Mouse (Mus musculus) frontal cortex, postnatal 14 days (tissue): Measurements from ENCODE around the gene Stx7.
"Not testable (repeated sequence)": the region's sequence is repeated elsewhere in the genome, so short reads cannot be mapped to it uniquely, and the experiment has no call there.

Source experiments
- DNase-seq, 2 experiments: peaks; one replicate each; pipeline ENCODE4 v3.0.0; 2022; ENCODE audit warnings: low spot score in 2 of 2

Gene Stx7

DNA sequence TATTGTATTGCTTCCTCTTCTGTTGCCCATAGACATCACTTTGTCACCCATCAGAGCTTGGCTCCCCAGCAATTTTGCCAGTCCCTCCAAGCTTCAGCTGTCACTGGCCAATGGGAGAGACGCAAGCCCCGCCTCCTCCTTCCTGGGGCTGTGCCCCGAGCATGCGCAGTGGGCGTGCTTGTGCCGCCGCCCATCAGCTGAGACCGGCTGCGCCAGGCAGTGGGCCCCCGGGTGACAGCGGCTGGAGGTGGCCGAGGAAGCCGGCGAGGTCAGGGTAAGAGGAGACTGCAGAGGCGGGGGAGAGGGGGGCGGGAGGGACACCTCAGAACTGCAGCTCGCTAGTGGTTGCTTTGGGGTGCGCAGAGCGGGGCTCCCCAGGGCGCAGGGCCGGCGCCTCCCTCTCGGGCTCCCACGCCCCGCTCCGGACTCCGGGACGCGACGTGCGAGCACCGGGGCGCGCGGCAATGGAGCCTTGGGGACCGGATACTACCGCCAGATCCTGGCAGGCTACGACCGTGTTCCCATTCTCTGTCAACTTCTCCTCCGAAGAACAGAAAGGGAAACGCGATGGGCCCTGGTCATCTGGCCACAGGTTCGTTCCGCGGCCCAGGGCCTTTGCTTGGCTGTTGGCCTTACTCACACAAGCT lies at the start of gene Stx7:
Gene Stx7, plus strand, starts transcription at position 168 of the 647 bp plus-strand sequence.
- DNase-seq: peak; percentile 80 to 84

DNA sequence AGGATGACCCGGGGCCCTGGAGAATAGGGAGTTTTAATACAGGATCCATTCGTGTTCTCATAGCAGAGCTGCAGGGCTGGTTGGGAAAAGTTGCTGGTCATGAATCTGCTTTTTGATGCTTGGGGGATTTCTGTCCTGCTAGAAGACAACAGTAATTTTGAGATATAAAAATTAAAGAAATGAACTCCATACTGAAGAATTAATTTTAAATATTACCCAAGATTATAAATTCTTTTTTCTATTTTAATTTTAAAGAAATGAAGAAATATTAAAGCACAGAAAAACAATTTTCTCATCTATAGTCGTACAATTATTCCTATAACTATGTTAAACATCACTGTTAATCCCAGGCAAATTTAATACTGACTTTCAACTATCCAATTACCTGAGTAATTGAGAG lies 47.3 kb upstream of the Stx7 start, which contains the start of gene Taar8c:
Gene Taar8c, minus strand, starts transcription at position 101 of the 400 bp plus-strand sequence.
- not testable (repeated sequence) for DNase-seq

DNA sequence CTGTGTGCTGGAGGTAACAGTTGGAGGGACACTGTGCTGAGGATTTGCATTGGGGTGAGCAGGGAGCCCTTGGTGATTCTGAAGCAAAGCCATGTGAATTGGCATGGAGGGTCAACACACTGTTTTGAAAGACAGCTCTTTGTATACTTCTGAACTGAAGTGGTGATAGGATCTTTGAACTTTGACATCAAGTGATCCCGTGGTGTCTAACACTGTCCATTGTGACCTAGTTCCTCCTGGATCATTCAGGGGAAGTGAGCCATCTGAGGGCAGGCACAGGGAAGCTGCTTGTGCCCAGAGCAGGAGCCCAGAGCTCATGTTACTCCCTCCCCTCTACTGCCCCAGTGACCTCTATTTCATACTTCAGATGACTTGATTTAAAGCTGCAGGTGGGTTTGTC lies 45.8 kb upstream of the Stx7 start:
- DNase-seq: not testable (repeated sequence)

DNA sequence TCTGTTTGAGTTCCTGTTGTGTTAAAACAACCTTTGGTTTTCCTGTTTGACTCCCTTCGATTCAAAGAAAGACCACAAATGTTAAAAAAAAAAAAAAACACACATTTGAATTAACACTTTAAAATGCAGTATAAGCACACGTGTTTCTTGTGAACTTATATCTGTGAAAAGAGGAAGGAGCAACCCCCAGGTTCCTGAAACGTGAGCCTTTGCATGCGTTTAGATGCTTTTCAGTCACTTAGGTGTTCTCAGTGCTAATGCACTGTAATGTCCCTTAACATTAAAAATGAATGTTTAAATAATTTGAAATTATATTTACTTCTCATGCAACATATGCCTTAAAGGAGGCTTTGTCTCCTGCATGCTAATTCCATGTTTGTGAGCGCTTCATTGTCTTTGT lies 41.4 kb upstream of the Stx7 start:
- DNase-seq: no peak

DNA sequence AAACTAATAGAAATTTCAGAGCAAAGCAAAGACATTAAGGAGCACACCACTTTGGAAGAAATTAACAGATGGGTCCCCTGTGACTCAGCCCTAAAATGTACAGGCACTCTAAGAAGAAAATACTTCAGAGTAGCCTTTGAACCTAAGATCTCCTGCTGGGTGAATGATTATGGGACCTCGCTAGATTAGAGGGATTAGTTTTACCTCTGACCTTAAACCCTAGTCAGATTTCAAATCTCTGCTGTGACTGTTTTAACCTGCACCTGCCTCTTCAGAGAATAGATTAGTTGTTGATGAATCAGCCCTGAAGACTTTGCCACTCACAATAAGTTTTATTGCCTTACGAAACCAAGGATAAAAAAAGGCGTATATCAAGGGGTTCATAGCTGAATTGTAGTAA lies 40.9 kb upstream of the Stx7 start:
- DNase-seq: no peak

DNA sequence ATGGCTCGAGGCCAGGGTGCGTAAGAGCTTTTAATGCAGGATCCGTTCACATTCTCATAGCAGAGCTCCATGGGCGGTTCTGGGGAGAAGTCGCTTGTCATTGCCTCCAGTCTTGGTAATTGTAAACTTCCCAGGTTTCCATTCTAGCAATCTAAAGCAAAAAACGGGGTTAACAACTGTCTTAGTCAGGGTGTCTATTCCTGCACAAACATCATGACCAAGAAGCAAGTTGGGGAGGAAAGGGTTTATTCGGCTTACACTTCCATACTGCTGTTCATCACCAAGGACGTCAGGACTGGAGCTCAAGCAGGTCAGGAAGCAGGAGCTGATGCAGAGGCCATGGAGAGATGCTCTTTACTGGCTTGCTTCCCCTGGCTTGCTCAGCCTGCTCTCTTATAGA lies 39.7 kb upstream of the Stx7 start, which contains the start of gene Taar9:
Gene Taar9, minus strand, starts transcription at position 101 of the 400 bp plus-strand sequence.
- DNase-seq: not testable (repeated sequence)

DNA sequence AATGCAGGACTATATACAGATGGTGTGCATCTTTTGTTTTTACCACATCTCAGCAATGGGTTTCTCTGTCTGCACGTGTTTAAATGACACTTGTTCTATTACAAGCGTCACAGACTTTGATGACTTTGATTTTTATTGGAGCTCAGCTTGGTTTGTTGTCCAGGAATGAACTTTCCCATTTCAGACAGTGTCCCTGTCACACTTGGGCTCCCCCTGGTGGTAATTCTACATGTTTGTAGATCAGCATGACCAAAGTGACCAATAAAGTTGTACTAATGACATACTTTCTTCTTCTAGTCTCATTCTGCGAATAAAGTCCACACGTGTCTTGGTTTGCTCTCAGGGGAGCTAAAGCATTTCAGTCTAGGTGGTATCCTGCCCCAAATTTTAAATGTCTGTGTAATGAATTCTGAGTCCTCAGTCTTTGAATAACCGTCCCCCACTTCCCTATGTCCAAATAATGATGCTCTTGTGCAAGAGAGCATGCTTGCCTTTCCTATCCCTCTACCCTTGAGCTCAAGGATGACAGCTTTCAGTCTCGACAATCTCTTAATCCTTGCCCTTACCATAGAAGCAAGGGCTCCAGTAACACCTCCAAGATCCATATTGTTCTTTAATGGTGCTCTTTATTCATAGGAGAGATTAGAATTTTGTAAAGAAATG lies 37.9 kb upstream of the Stx7 start:
- DNase-seq: no peak

DNA sequence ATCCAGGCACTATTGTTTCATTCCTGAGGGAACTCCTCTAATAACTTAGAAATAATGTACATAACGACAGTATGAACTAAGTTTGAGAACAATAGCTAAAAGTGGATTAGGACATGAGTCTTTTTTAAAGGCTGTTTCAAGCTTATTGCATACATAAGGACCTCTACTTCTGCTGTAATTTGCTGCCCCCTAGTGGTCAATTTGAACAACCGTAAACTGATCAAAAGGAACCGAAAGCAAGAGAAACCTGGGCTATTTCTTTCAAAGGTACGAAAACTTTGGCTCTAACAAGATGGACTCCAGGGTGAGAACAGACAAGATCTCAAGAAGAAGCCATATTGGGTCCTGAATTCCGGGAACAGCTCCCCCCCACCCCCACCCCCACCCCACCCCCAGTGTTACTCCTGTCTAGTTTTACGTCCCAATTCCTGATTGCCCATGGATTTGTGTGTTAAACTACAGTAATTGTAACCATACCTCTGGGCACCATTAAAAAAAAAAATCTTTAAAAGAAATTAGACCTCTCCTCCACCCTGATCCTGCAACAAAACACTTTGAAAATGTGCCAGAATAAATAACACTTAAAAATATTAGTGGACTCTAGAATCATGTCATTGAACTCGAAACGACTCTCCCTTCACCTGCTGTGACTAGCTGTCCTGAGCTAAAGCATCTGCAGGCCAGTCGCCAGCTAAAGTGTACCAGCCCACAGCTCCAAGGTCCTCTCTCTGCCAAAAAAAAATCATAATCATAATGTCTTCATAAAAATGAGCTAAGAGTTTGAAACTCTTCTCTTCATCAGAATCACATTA lies 17.4 kb upstream of the Stx7 start:
- peak in 1 of 2 experiments; percentile 26 for DNase-seq

DNA sequence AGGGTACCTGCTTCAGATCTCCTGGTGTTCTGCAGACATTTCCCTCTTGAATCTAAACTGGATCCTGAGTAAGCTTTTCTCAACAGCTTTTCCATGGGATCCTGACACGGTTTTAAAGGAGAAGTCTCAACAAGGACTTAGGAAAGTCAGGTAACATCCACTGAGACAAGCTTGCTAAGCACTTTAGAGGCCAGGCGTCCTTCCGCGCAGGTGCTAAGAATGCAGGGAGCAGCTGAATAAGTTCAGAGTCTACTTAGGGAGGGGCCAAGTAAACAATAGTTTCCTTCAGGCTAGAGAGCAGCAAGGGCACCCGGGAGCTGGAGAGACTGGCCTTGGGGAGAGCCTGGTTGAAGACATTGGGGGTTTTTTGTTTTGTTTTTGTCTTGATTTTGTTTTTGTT lies 16.8 kb upstream of the Stx7 start:
- DNase-seq: no peak

DNA sequence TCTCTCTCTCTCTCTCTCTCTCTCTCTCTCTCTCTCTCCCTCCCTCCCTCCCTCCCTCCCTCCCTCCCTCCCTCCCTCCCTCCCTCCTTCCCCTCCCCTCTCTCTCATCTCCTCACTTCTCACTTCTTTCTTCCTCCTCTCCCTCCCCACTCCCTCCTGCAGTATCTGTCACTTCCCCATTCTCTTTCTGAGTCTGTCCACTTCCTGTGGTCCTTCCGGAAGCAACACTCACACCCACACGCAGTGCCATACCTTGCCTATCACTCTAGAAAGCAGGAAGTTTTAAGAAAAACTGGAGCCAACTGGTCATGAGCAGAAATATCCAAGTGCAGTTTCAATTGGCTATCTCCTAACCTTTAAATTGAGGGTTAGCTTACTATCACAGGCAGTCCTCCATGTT lies 16.0 kb upstream of the Stx7 start:
- DNase-seq: no peak

DNA sequence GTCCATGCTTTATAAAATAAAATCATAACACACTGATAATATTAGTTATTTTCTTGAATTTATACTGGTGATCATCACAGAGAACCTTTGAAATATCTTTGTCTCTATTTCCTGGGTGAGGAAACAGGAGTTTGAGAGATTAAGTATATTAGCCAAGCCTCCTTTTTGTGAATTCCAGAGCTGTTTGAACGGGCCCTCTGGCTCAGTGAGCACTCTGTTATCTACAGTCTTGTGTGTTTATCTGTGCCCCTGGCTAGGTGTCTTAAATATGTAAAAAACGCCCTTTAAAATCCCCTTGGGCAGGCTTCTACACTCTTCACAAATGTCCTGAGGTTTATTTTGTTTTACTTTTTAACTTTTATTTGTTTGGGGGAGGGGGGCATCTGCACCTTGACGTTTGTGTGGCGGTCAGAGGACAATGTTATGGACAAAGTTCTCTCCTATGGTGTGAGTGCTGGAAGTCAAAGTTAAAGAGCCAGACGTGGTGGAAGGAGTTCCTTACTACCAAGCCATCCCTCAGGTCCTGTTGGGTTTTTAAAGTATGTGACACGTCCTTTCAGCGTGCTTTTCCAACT lies 14.9 kb upstream of the Stx7 start:
- no peak for DNase-seq

DNA sequence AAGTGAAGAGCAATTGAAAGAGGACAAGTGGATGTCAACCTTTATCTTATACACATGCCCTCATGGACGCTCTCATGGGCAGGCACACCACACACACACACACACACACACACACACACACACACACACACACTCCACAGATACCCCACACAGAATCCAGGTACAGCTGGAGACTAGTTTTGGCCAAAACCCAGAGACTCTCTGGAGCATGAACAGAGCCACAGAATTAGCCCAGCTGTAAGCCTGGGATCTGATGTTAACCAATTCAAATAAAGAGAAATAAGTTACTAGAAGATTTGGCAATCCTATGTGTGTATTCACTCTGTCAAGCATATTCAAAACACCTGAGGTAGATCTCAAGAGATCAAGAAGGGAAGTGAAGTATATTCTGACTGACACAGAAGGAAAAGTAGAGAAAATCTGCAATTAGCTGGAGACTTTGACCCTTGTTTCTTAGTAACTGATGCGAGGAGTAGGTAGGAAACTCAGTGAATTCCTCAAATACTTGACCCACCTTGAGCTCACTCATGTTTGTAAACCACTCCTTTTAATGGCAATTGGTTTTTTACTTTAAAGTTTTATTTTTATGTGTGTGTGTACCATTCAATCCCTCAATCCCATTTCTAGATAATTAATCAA lies 10.4 kb upstream of the Stx7 start:
- no peak for DNase-seq

DNA sequence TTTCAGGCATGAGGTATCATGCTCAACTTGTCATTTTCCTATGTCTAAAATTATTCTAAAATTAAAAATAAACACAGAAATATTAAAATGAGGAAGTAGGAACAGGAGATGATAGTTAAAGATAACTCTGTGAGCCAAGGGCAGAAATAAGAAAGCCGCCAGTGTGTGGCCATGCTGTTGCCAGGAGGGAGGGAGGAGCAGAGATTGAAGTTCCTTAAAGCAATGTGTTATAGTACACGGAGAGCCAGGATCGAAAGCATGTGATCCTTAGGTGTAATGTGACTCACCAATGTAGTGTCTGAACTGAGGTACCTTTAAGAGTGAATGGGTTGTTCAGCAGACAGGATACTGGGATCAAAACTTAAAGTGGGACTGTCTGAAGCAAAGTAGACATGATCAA lies 6.4 kb upstream of the Stx7 start:
- DNase-seq: no peak

DNA sequence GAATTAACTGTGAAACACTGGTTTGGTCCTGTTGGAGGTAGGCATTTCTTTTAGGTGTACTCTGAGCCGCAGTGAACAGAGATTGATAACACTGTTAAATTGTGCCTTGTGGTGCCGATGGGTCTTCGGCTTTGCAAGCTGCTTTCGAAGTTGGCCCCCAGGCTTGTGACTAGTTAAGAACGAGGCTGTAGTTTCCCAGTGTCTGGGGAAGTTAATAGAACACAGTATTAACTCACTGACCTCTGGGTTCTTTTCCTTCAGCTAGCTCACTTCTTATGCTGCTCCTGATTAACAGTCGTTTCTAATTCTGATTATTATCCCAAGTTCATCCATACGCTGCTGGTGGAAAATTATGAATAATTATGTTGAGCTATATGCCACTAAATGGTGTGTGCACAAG lies 984 bp downstream of the Stx7 start:
- DNase-seq: no peak

DNA sequence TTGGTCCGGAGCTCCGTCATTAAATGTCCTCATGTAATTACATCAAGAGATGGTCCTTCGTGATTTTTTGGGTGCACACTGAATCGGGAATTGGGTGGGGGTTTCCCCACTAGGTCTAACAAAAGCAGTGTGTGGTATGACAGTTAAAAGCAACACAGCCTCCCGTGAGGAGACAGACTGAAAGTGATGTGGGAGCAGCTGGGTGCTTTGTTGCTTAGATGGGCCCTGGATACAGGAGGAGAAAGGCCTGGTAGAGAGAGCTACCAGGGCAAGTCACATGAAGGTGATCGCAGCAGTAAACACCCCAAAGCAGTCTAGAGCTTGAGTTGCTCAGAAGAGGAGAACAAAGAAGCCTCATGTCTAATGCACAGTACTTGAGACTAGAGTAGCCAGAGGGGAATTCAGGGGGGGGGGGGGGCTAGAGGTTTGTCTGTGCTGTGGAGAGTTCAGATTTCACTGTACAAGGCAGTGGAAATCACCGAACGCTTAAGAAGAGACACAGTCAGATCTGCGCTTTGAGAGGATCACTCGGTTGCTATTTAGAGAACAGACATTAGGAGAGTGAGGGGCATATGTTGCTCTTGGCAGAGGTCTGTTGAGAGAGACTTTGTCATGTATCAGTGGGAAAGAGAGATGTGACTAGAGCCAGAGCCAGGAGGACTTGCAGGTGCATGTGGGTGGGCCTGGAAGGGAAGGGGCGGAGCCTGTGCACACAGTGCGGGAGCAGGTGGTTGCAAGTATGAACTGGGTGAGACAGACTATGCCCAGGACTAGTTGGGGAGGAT lies 9.6 kb downstream of the Stx7 start:
- no peak for DNase-seq

DNA sequence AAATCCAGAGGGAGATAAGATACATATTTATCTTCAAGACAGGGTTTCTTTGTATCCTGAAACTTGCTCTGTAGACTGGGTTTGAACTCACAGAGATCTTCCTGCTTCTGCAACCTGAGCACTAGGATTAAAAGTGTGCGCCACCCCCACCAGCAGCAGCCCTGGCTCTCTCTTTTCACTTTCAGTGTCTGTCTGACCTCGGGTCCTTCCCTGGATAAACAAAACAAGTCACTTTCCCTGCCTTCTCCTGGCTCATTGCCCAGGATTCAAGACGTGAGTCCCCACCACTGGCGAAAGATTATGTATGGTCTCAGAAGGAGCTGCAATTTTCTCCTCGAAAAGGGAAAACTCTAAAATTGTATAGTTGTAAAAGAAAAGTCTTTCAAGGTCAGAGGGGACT lies 10.5 kb downstream of the Stx7 start:
- DNase-seq: no peak

DNA sequence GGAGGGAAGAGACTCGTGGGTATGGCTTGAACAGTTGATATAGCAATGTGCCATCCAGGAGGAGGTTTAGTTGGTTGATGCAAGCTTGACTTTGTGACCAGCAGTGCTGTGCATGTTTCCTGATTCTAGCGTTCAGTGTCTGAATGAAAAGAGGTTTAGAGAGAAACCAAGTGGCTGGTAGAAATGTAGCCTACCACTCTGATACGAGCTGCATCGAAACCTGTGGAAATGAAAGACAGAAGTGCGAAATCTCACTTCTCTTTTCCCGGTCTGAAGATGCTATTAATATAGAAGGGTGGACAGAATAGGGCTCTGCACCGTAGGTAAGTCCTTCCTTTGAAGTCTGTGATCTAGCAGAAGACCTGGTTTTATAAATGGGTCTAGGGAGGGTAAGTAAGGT lies 11.2 kb downstream of the Stx7 start:
- no peak for DNase-seq

DNA sequence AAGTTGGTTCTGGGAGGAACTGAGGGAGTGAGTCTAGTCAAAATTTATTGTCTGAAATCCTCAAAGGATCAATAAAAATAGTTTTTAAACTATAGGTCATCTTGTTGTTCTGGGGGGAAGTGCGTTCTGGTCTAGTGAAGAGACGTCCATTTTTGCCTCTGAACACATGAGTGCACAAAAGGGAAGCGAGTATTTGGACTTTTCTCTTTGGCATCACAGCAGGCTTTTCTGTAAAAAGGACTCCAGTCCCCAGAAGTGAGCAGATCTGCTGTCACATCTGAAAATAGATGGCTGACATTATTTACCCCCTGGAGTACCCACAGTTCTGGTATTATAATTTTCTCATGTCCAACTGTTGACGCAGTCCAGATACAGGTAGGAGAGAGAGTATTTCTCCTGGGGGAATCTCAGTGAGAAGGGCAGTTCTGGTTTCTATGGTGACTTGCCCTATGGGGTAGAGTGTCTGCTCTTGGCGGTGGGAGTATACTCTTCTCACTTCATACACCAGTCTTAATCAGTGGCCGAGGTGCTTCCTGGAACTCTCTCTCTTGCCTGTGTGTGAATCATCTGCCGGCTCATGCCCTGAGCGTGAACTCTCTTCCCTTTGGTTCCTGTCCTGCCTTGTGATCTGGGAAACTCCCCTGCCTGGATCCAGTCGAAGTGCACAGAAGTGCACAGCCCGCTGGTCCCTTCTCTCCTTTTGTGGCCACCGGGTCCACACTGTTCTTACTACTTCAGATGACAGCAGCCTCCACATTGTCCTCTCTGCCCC lies 15.2 kb downstream of the Stx7 start:
- no peak for DNase-seq

DNA sequence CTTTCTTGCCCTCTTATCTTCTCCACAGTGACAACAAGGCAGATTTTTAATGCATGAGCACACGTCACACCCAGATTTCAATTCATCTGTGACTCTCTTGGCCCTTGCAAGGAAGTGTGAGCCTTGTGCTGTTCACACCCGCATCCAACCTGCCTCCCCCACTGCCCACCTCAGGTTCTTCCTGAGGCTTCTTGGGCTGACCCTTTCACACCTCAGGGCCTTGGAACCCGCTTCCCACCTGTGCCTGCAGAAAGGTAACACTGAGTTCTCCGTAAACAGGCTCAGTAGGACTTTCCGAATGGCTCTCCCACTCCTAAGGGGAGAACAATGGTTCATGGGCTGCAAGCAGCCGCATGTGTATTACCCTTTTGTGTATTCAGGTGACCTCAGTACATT lies 15.8 kb downstream of the Stx7 start:
- no peak for DNase-seq

DNA sequence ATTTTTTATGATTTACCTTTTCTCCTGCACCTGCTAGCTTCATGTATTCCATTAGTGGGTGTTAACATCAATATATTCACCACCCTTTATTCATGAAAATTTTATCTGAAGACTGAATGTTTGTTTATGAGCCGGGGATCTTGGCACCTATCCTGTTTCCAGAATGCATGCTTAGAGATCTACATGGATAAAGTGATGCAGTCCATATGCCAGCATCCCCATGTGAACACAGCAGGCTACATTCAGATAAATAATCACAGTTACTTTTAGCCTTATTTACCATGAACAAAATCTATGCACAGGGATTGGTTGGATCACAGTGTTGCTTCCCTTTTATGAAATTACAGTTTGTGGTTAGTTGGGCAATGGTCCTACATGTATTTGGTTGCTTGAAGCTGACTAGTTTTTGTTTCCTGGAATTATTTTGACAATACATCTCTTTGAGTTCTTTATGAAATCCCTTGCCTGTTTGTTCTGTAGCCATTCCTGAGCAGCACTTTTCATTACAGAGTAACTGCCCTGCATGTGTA lies 16.5 kb downstream of the Stx7 start:
- DNase-seq: no peak
